Mouse (Mus musculus) kidney, adult 9 months (tissue): ENCODE data around the gene Lrrc74a.

ENCODE experiments used
- DNase-seq: peaks from one replicate; pipeline ENCODE4 v3.0.0; 2022

Lrrc74a gene

GRCm38 (mm10) chr12:86806031-86806922 is 72.1 kb downstream of the Lrrc74a start:
- peak; percentile 86 for DNase-seq

- no peak for DNase-seq
Measured at GRCm38 (mm10) chr12:86806923-86807794, 73.0 kb downstream of the Lrrc74a start.

GRCm38 (mm10) chr12:86807795-86808128 is 73.6 kb downstream of the Lrrc74a start:
- no peak for DNase-seq

- no peak for DNase-seq
Measured at GRCm38 (mm10) chr12:86808856-86809255, 74.7 kb downstream of the Lrrc74a start.

GRCm38 (mm10) chr12:86810040-86810439 is 75.9 kb downstream of the Lrrc74a start:
- DNase-seq = no peak

- DNase-seq = no peak
Measured at GRCm38 (mm10) chr12:86810725-86811444, 76.7 kb downstream of the Lrrc74a start.

- DNase-seq = no peak
Measured at GRCm38 (mm10) chr12:86812782-86813181, 78.6 kb downstream of the Lrrc74a start.
